Mouse (Mus musculus) olfactory bulb, adult 2 months (tissue): ENCODE results near the gene Ccnl1.

ENCODE experiments used
- CTCF ChIP-seq: fragments of 200-500 bp; IDR thresholded peaks from 2 replicates; pipeline ENCODE4 v1.5.1; 2012; ENCODE audit warnings: low read depth, mild to moderate bottlenecking, low read length, moderate library complexity; ENCODE audit not compliant: insufficient read depth
- POLR2A ChIP-seq: fragments of 200-500 bp; IDR thresholded peaks from 2 replicates; pipeline ENCODE4 v1.6.1; 2012; ENCODE audit warnings: mild to moderate bottlenecking, low read depth, low read length, moderate library complexity; ENCODE audit not compliant: insufficient read depth

- TF ChIP-seq CTCF (no peak), POLR2A (no peak)
These were observed 12.6 kb downstream of the Ccnl1 start for GRCm38 (mm10) chr3:65945277-65945932.
